Mouse (Mus musculus): ENCODE results near the gene Chodl.

Gene Chodl

DNA sequence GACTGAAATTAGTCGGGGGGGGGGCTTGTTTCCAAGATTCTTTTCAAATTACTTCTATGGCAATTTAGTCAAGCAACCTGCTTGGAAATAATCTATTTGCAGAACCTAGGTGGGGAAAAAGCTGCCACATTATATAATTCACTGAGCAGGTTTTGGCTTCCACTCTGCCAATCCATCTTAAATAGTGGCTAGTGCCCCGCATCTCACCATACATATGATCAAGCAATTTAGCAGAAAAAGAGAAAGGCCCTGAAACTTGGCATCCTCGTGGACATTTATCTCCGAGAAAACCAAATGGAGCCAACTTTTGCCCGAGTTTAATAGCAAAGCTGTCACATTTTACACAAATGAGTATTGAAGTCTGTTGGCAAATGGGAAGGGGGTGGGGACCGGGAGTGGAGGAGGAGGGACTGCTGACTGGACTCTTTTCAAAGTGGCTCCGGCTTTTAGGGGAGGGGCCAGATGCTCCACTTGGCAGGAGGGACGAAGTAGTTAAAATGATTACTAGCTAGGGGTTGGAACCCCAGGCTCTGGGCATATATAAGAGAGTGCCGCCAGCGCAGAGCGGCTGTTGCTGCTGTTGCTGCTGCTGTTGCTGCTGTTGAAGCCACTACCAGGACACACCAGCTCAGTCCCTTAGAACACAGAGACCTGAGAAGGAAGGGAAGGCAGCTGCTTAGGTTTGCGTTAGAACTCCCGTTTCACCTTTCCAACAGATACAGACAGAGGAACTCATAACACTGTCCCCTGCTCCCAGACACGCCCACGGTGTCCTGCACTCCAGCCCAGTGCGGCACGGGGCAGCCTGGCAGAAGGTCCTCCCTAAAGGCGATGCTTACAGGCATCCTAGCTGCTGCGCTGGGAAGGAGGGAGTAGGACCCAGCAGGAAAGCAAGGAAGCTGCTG lies at the start of gene Chodl:
Chodl (plus strand) TSS at position 567 of the 905 bp plus-strand sequence.
- DNase-seq: peak; percentile 8

DNA sequence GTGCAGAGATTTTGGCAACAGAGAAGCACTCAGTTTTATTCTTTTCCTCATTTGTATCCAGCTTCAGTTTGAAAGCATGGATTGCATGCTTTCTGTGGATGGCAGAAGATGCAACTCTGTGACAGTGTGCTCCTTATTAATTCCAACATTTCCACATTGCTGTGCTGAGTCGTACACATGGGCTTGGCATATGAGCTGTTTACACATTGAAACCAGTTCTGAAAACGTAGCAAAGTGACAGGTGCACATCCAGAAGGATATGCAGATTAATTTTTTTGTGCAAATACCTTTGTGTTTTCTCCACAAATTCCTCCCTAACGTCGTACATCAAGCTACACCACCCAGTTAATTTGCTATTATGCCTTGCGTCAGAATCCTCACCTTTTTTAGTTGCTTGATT lies 8.1 kb upstream of the Chodl start:
- no peak for DNase-seq

DNA sequence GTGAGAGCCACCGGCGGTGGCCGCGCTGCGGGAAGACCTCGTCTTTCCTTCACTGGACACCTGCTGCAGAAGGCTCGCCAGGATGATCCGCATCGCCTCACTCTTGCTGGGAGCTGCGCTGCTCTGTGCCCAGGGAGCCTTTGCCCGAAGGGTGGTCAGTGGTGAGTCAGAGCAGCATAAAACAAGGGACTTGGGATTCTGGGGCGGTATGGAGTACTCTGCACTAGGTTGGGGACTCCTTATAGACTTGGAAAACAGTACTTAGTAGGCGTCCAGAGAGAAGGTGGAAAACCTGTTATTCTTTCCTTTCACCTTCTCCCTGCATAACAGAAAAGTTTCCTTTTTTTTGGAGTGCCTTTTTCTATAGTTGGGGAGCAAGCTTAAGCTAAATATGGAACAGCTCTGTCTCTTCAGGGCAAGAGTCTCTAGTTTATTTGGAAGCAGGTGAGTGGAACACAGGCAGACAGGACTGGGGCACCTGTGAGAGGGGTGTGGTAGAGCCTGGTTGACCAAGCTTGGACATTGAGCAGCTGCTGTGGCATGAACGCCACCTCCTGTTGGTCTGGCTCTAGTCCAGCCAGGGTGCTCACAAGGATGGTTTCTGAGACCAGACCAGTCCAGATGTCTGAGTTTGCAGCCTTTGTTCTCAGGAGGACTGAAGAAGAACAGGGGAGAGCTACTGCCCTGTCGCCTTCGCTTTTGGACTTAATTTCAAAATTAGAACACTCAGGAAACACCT lies 708 bp downstream of the Chodl start:
- DNase-seq: no peak

DNA sequence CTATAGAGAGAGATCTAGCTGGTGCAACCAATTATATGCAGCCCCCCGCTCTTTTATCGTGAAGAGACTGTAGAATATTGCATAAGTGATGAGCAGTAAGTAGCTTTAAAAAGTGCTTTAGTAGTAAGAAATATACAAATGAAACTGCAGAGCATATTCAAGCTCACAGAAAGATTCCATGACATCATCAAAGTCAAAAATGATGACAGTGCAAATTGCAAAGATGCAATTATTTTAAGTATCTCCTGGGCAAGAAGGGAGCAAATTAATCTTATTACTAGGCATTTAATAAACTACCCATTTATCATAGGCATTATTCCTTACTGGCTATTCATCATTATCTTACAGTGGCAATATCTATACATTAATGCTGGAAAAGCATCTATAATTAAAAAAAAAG lies 3.5 kb downstream of the Chodl start:
- no peak for DNase-seq

DNA sequence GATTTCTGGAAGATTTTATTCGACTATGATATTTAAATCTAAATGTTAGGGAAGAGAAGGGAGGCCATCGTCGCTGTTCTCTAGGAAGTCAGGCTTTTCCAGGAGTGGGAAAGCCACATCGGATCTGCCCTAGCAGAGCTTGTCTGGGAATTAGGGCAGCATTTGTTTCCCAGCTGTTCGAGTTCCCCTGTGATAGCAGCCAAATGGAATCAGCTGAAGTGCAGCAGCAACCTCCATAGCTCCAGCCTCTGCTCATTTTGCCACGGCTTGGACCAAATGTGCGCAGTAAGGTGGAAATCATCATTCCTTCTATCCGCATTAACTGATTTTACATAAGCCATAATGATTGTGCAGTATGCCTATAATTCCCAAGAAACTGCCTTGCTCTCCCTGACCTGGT lies 7.0 kb downstream of the Chodl start:
- no peak for DNase-seq

DNA sequence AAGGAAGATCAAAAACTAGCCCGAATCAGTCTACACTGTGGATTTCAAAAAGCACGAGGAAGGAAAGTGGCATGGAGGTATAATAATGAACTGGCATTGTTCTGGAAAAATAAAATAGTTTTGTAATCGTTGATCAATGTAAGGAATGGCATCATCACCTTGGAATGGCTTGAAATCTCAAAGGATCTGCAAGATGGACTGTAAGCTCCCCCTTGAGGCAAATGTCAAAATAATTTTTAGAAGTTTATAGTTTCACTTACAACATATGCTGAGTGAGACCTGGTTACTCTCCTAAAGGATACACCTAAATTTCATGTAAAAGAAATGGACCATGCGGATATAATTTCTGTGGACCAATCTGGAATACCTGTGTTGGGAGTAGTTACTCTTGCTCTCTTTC lies 19.6 kb downstream of the Chodl start:
- DNase-seq: no peak

DNA sequence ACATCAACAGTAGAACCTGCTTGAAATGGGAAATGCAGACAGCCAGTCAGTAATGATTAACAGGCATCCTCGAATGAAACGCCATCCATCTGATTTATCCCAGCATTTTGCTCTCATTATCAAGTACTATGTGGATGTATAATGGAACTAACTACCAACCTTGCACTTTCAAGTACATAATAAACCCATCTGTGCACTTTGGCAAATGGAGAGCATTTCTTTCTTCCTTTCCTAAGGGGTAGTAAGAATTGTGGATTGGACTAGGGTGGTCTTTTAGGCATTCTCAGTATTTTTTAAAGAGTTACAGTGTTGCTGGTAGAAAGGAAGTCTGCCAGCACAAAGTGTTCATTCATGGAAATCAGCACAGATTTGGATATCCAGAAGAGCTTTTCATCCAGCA lies 26.7 kb downstream of the Chodl start:
- DNase-seq: no peak

DNA sequence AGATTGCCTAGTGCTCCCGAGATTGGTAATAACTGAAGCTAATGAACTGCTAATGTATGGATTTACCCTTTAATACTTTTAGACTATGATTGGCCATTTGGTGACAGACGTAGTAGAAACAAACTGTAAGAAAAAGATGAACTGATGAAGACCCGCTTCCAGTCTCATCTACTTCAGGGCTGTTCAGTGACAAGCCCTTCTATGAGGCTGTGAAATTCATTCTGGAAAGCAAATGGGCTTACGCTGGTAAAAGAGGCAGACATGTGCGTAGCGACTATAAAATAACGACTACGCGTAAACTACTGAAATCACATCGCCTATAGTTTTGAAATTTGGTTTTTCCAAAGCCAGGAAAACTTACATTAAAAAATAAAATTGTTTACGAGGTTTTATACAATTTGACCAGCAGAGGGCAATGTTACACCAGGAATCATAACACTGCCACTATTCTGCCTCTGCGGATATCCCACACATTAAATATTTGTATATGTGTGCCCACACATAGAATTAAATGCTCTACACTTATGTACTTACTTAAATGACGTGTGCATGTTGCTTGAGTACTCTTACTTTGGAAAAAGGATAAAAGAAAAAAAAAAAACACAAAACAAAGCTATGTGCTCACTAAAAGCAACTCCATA lies 38.5 kb downstream of the Chodl start:
- no peak for DNase-seq

DNA sequence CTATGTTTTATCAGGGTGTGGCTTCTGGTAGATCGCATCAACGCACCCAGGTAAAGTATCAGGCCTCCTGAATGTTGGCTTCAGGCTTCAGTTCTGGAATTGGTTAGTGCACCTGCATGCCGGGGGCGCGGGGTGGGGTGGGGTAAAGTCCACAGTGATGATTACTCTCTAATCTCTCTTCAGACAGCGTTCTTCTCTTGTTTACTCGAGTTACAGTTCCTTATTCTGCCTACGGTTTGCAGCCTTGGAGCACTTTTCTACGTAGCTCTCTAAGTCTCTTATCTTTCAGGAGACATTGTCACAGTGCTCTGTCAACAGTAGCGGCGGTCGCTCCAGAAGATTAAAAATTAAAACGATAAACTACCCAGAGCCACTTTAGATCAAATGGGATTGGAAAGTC lies 43.4 kb downstream of the Chodl start:
- DNase-seq: no peak

DNA sequence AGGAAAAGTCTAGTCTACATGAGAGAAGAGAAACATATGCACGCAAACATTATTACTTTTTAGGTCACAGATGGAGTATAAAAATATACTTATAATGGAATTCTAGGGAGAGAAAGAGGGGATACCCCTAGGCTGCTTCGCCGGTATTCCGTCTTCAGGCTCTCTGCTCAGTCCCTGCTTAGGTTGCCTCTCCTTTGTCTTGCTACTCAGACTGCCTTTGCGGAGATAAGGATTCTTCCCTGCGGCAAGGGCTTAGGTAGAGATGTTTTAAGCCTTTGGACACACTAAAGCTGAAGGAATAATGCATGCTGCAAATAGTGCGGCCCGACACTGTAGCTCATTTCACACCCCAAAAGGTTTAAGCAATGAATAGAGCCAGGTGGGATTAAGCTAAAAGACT lies 45.6 kb downstream of the Chodl start:
- DNase-seq: no peak

All from right cerebral cortex, postnatal 14 days (tissue).